Mouse (Mus musculus) kidney, postnatal 0 days (tissue): ENCODE measurements around the gene Sec16a. TPM values are rescaled to one million over a fixed set of nuclear protein-coding genes. Genes with fewer than 3 reads are reported as not detected.

Experiments used
- ATAC-seq: fragments of 200-750 bp; cut with Nextera tagmentation; replicated peaks from 2 replicates; pipeline ENCODE4 v1.8.0; 2017; ENCODE audit warnings: low read depth, moderate number of reproducible peaks, moderate TSS enrichment, moderate library complexity; ENCODE audit not compliant: low FRiP score
- DNase-seq: peaks from one replicate; pipeline ENCODE4 v3.0.0-alpha.2; 2016; ENCODE audit warnings: low spot score
- H3K27ac ChIP-seq: fragments of 300-500 bp; sonication (generic); 2 replicates; pipeline ENCODE4 v1.5.1; 2014; ENCODE audit warnings: mild to moderate bottlenecking
- H3K27me3 ChIP-seq: fragments of 300-500 bp; sonication (generic); 2 replicates; pipeline ENCODE4 v1.6.1; 2014; ENCODE audit warnings: low read length, mixed read lengths; ENCODE audit not compliant: insufficient read depth
- H3K36me3 ChIP-seq: fragments of 300-500 bp; sonication (generic); 2 replicates; pipeline ENCODE4 v1.6.1; 2014; ENCODE audit warnings: low read length, mixed read lengths; ENCODE audit not compliant: insufficient read depth
- H3K4me1 ChIP-seq: fragments of 300-500 bp; sonication (generic); replicated peaks from 2 replicates; pipeline ENCODE4 v1.6.1; 2014; ENCODE audit warnings: antibody characterized with exemption, low read length, mixed read lengths; ENCODE audit not compliant: insufficient read depth
- H3K4me2 ChIP-seq: fragments of 300-500 bp; sonication (generic); 2 replicates; pipeline ENCODE4 v1.6.1; 2014; ENCODE audit warnings: mild to moderate bottlenecking, low read length, moderate library complexity, mixed read lengths
- H3K4me3 ChIP-seq: fragments of 300-500 bp; sonication (generic); replicated peaks from 2 replicates; pipeline ENCODE4 v1.5.1; 2014; ENCODE audit warnings: low read depth, low read length
- H3K9ac ChIP-seq: fragments of 300-500 bp; sonication (generic); 2 replicates; pipeline ENCODE4 v1.6.1; 2014; ENCODE audit warnings: low read depth, low read length
- H3K9me3 ChIP-seq: fragments of 300-500 bp; sonication (generic); replicated peaks from 2 replicates; pipeline ENCODE4 v1.6.1; 2016; ENCODE audit warnings: low read length, inconsistent platforms, mixed read lengths
- CTCF ChIP-seq: IDR thresholded peaks from 2 replicates; pipeline ENCODE4 v1.5.1; 2016; ENCODE audit warnings: antibody characterized with exemption, low read depth, mild to moderate bottlenecking, moderate library complexity
- whole genome bisulfite sequencing: fragments of 180-500 bp; shearing (Covaris S2); extraction: QIAGEN DNeasy Blood & Tissue Kit; methylation state at CpG from one replicate; pipeline ENCODE4 v1.1.7; 2014; 5-methylcytosine and 5-hydroxymethylcytosine counted together
- microRNA-seq: library from miRNA; unstranded; fragments of <30 nt; microRNA quantifications from one replicate; pipeline ENCODE4, GENCODE M21; 2016
- polyA plus RNA-seq: library from polyadenylated mRNA; unstranded; fragments of >200 nt; fragmentation: Nextera tagmentation; extraction: Ambion mirVana; gene quantifications from 2 replicates; pipeline ENCODE4 v1.2.1, GENCODE M21; 2015

Sec16a gene
- polyA plus RNA-seq, 1 experiment from 2014 or later = 16.6 TPM

DNA sequence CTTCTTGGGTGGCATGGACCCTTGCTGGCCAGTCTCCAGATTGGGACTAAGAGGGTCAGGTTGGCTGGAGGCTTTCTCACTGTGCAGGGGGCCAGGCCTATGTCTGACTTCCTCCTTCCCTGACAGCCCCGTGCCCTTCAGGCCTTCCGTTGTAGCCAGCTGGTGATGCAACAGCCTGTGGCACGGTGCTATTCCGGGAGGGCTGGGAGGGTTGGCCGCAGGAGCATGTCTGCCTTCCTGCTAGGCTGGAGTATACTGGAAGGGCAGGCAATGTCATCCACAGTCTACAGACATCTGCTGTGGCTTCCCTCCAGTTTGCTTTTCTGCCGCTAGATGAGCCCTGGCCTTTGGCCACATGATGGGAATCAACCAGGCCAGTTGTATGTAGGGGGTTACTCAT lies 85.0 kb downstream of the Sec16a start:
- Histone ChIP-seq H3K4me2 (no peak overlapping the region), H3K27me3 (no peaks in the 10 kb centered on the region), H3K27ac (no peak overlapping the region), H3K9me3 (no peaks in the 10 kb centered on the region), H3K9ac (no peak overlapping the region), H3K4me3 (no peak overlapping the region), H3K4me1 (no peaks in the 10 kb centered on the region), H3K36me3 (0 out of 2 replicates have a peak, but pooled peaks cover 10% of the 10 kb centered on the region)
- DNase-seq = no peak
- ATAC-seq = no peak
- 75% methylated on average over 6 of the region's 6 CpGs for WGBS
- TF ChIP-seq CTCF = no peak

Small RNA genes within 50 kb of the gene (microRNA-seq; reads per million reads assigned to microRNA genes)
- 1.0 reads per million for gene Mir6996

Other genes starting within 250 kb of the Sec16a start
- gene Lhx3, start 236.9 kb downstream of the Sec16a start, polyA plus RNA-seq = not detected in 2 replicates
- 11.3 and 12.5 TPM in 2 replicates for gene Qsox2, start 207.7 kb downstream of the Sec16a start, polyA plus RNA-seq
- 0.04 TPM in 1 of 2 replicates, not detected in the other for gene Ccdc187, start 150.7 kb downstream of the Sec16a start, polyA plus RNA-seq
- gene Gpsm1, start 129.7 kb downstream of the Sec16a start, polyA plus RNA-seq = 21.3 and 23.1 TPM in 2 replicates
- gene Dnlz, start 93.1 kb downstream of the Sec16a start, polyA plus RNA-seq = 24.2 and 25.8 TPM in 2 replicates
- 1.1 TPM in 2 replicates for gene Card9, start 84.3 kb downstream of the Sec16a start, polyA plus RNA-seq
- gene Snapc4, start 64.6 kb downstream of the Sec16a start, polyA plus RNA-seq = 12.9 and 14.6 TPM in 2 replicates
- gene Entr1, start 55.9 kb downstream of the Sec16a start, polyA plus RNA-seq = 88.0 and 94.9 TPM in 2 replicates
- gene Pmpca, start 55.9 kb downstream of the Sec16a start, polyA plus RNA-seq = 74.3 and 80.9 TPM in 2 replicates
- 18.6 and 18.9 TPM in 2 replicates for gene Inpp5e, start 36.0 kb downstream of the Sec16a start, polyA plus RNA-seq
- 12.1 and 12.9 TPM in 2 replicates for gene Notch1, start 71.4 kb upstream of the Sec16a start, polyA plus RNA-seq
- 199 and 211 TPM in 2 replicates for gene Egfl7, start 134.8 kb upstream of the Sec16a start, polyA plus RNA-seq
- gene Gm20532, start 141.4 kb upstream of the Sec16a start, polyA plus RNA-seq = not detected in 2 replicates
- 53.8 and 57.1 TPM in 2 replicates for gene Agpat2, start 159.2 kb upstream of the Sec16a start, polyA plus RNA-seq
- gene Fam69b, start 183.2 kb upstream of the Sec16a start, polyA plus RNA-seq = 27.3 and 29.5 TPM in 2 replicates
- gene Lcn4, start 226.1 kb upstream of the Sec16a start, polyA plus RNA-seq = not detected in 2 replicates